Mouse (Mus musculus) heart, postnatal 25 days (tissue): ENCODE measurements around the gene Ccdc106. TPM values are rescaled to one million over a fixed set of nuclear protein-coding genes. Genes with fewer than 3 reads are reported as not detected.
"Not testable (repeated sequence)": the region's sequence is repeated elsewhere in the genome, so short reads cannot be mapped to it uniquely, and the experiment has no call there.

ENCODE experiments used
- DNase-seq: peaks from one replicate; pipeline ENCODE4 v3.0.0; 2022; ENCODE audit warnings: low spot score
- intact Hi-C: fragments of 180-260 bp; cut with DNase I; formaldehyde crosslinking; loops from one replicate; pipeline ENCODE4 v1.15.1; 2025
- total RNA-seq, 2 experiments: library from RNA; stranded (reverse); gene quantifications; 2 replicates each; pipeline ENCODE4 v1.2.3; 2021

Gene Ccdc106
- under 1 TPM; 0.28 to 0.31 TPM for total RNA-seq

DNA sequence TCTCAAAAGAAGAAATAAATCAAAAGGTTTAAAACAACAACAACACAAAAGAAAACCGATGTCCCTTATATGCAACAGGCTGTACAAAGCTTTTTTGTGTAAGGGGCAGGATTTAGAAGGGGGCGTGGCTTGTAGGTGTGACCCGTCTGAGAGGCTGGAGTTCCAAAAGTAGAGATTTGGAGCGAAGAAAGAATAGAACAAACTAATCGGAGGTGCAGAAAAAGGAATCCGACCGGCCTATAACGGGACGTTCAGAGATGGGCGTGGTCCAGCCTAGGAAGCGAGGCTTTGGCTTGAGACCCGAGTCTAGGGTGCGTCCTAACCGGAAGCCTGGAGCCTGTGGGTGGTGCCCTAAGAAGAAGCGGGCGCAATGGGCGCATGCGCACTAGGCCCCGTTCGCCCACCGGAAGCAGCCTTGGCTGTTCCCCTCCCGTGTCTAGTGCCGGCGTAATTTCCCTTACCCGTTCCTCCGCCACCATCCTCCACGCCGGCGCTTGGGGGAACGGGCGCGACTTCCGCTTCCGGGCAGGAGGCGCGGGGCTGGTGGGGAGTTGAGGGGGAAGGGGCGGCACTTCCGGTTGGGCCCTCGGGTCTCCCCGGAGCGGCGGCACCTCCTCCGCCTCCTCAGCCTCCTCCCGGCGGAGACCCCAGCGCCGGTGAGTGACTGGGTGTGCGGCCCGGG, at the start of gene Ccdc106, which contains the start of gene Zfp865:
Gene Ccdc106 (plus strand): TSS at position 554 of the 682 bp plus-strand sequence.
Gene Zfp865 (plus strand): TSS at position 377 of the 682 bp plus-strand sequence.
- intact Hi-C loops: loop anchor here (2.0 kb wide), 1 partner anchor 35 kb away; no protein-coding TSS in a partner anchor
- peak; percentile 100 for DNase-seq

DNA sequence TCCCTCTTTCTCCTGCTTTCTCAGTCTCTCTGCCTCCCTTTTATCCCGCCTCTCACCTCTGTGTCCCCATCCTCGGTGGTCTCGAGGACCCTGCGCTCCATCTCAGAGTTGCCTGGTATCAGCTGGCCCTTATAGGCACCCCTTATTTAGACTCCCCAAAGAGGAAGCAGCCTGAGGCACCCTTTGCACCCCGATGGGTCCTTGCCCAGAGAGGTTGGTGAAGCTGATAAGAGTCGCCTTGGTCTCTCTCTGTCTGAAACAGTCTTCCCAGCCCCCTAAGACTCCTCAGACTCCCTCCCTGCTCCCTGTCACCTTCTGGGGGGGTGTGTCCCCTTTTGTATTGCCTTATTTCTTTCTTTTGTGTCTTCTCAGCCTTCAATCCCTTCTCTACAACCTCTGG, 49.3 kb upstream of the Ccdc106 start, which contains the start of gene Sbk3:
Gene Sbk3 (minus strand): TSS at position 101 of the 400 bp plus-strand sequence.
- intact Hi-C loops: no loop called here
- no peak for DNase-seq

DNA sequence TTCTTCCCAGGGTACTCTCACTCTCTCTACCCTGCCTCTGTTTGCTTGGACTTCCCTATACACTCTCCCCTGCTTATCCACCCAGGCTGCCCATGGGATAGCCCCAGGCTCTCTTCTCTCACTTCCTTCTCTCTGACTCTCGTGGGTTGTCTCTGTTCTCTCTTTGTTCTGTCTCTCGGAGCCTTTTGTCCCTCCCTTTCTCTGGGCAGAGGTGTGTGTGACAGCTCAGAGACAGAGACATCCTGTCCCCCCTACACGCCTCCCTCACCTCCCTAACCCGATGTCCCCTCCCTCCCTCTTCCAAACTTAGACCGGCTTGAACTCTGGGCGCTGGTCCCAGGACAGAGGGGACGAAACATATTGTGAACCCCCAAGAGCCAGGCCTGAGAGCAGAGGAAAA, 48.6 kb upstream of the Ccdc106 start:
- intact Hi-C loops: no loop called here
- DNase-seq: no peak

DNA sequence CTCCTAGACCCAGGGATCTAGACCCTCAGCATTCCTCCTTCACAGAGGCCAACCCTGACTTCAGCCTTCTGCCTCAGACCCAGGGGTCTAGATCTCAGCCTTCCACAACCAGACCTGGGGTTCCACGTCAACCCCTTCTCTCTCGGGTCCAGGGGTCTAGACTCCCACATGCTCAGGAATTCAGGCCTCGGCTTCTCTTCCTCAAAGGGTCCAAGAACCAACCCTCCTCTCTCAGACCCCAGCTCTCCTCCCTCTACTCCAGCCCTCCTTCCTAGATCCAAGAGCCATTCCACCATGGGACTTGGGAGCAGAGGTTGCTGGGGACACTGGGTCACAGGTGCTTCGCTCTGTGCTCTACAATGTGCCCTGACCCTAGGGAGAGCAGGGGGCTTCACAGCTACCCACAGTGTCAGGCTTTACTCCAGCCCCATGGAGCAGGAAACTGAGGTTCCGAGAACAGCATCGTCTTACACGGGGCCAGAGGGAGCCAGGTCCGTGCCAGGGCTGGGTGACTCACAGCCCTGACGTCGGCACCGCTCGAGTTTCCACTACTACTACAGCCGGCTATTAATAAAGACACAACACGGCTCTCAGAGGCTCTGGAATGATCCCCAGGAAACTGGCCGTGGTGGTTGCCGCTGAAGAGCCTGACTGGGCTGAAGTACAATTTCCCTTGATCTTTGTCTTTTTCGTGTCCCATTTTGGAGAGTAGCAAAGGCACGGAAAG, 47.9 kb upstream of the Ccdc106 start:
- intact Hi-C loops: no loop called here
- DNase-seq: peak; percentile 70

DNA sequence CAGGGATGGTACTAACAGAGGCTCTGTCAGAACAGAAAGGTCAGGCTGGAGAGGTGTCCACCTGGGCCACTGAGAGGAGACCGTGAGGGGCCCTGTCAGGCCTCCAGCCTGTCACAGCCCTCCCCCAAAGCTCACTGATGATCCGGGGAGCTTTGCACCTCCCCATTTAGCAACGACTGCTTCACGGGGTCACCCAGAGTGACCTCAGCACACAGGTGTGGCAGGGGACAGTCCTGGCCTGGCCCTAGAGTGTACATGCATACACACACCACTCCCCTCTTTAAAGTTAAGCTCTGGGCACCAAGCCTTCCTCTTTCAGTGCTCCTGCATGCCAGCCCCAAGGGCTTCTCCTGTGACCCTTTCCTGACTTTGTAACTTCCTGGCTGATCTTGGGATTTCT, 44.9 kb upstream of the Ccdc106 start:
- DNase-seq: no peak
- intact Hi-C loops: no loop called here

DNA sequence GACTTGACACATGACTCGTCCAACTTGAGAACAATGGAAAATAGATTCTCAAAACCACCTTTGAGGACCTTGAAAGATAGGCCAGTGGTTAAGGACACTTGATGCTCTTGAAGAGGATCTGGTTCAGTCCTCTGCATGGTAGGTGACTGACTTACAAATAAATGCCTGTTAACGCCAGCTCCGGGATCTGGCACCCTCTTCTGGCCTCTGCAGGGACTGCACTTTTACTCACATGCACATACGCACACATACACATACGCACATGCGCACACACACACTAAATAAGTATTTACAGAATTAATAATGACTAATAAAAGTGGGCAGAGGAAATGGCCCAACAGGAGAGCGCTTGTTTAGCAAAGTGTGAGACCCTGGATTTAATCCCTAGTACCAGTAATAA, 43.5 kb upstream of the Ccdc106 start:
- no peak for DNase-seq
- intact Hi-C loops: no loop called here

DNA sequence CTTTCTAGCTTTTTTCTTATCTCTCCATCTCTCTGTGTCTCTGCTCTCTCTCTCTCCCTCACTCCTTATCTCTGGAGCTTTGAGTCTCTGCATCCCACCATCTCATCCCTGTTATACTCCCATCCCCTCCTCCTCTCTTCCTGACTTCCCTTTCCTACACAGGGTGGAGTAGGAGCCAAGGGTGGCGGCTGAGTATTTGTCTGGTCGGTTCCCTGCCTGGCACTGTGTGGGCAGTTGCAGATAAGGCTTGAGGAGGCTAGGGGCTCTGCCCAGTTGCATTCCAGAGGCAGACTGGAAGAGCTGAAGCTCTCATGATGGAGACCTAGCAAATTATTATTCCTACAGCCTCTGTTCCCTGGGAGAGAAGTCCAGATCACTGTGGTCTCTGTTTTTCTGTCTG, 32.1 kb upstream of the Ccdc106 start:
- intact Hi-C loops: no loop called here
- no peak for DNase-seq

DNA sequence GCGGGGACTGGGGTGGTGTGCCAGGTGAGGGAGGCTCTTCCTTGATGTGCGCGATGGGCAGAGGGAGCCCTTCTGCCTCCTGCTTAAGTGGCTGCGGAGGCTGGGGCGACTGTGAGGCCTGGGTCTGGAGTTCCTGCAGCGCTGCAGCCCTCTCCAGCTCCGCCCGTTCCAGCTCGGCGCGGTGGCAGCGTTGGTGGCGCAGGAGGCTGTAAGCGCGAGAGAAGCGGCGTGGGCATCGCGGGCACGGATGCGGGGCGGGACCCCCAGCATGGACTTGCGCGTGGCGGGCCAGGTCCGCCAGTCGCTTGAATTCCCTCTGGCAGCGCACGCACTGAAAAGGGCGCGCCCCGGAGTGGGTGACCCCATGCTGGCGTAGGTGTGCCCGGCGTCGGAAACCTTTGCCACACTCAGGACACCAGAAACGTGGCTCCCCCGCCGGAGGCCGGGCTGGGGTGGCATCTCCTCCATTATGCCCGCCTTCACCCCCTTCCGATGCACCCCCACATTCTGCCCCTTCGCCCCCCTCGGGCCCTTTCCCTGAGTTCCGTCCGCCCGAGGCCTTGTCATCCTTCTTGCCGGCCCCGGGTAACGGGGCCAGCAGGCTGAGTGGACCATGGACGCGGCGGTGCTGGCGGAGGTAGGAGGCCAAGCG, 26.9 kb upstream of the Ccdc106 start:
- intact Hi-C loops: no loop called here
- no peak for DNase-seq

DNA sequence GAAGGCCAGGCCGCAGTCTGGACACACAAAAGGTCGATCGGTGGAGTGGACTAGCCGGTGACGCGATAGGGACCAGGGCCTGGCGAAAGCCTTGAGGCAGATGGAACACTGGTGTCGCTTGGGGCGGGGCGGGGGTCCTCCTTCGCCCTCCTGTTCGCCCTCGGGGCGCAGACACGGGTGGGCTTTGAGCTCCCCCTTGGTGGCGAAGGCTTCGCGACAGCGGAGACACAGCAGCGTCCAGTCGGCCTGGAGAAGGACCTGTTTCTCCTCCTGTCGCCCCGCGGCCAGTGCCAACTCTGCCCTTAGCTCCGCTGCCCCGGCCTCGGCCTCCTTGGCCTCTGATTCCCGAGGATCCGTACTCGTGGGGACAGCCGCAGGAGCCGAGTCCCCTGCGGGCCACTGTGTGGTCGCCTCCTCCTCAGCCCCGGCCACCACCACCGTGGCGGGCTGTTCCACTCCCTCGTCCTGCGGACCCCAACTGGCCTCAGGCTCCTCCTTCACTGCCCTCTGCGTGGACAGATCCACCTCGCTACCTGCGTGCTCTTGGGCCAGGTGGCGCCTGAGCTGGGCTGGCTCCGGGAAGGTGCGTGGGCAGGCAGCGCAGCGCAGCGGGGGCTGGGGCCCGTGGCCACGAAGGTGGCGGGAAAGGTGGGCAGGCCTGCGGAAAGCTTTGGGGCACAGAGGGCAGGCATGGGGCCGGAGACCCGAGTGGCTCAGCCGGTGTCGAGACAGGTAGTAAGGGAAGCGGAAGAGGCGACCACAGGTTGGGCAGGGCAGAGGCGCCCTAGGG, 26.2 kb upstream of the Ccdc106 start:
- intact Hi-C loops: no loop called here
- no peak for DNase-seq

DNA sequence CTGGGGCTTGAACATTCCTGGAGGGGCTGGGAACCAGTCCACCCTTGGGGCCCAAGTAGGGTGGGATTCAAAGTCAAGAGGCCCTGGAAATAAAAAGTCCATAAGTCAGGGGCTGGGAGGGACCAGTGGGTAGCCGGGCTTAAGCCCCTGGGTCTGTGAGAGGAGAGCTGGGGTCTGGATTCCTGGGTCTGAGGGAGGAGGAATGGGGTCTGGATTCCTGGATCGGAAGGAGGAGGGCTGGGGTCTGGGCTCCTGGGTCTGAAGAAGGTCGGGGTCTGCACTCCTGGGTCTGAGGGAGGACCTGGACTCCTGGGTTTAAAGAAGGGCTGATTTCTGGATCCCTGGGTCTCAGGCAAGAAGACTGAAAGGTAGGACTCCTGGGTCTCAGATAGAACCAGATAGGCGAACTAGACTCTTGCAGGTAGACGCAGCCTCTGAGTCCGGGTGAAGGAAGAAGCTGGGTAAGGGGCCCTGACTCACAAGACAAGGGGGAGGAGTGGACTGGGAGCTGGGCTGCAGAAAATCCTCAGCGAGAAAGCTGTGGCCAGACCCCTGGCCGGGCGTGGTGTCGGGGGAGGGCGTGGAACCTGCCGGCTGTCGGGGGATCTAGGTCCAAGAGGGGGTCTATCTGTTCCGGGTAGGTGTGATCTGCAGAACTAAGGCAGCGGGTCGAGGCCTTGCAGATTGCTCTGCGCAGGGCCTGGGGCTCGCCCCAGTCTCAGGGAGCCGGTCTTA, 24.9 kb upstream of the Ccdc106 start:
- intact Hi-C loops: loop anchor here (2.0 kb wide), 1 partner anchor 55 kb away; the partner anchor contains the start of gene Zfp580
- no peak for DNase-seq

DNA sequence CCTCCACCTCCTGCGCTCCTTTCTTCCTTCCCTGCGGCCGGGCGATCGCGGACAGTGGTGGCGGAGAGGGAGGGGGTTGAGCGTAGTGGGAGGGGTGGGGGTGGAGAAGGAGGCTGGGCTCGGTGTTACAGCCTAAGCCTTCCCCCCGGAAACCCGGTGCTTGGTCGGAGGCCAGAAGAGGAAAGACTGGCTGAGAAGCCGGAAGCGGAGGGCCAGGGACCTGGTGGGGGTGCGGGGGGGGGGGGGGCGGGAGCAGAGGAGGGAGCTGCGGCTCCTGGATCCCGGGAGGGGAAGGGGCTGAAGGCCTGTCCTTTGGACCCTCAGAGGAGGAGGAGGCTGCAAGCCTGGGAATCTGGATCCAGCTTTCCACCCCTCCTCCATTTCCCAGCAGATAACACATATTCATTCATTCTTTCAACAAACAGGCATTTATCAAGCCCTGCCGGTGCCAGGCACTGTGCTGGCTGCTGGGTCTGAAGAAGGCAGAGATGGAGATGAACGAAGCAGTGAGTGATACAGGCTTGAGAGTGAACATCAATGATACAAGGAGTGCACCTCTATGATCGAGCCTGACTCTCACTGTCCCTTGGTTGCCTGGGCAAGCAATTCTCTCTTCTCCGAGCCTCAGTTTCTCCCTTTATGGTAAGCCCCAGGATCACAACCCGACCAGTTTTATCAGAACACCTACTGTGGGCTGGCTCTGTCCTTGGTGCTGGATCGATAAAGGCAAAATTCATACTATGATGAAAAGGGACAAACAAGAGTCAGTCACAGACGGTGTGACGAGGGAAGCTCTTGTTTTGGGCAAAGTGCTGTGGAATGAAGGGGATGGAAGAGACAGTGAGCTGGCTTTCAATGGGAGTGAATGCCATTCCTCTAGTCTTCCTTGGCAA, 24.1 kb upstream of the Ccdc106 start, which contains the start of gene Zfp579:
Gene Zfp579 (minus strand): TSS at position 156 of the 893 bp plus-strand sequence.
- intact Hi-C loops: loop anchor here (2.0 kb wide), 1 partner anchor 55 kb away; the partner anchor contains the start of gene Zfp580

DNA sequence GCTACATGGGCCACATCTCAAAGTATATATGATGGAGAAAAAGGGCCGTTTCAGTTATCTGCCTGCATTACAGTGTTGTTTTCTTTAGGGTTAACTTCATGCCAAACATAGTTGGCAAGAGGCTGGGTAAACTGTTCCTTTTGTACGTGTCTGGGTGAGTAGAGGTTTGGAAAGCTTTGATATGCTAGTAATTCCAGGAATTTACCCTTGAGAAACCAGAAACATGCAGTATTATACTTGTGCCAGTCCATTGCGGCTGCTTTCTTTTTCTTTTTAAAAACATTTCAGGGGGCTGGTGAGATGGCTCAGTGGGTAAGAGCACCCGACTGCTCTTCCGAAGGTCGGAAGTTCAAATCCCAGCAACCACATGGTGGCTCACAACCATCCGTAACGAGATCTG, 23.4 kb upstream of the Ccdc106 start:
- intact Hi-C loops: loop anchor here (2.0 kb wide), 1 partner anchor 54 kb away; the partner anchor contains the start of gene Zfp580
- DNase-seq: no peak

More for the DNA sequence above, 24.1 kb upstream of the Ccdc106 start, which contains the start of gene Zfp579:
- DNase-seq: peak; percentile 81

DNA sequence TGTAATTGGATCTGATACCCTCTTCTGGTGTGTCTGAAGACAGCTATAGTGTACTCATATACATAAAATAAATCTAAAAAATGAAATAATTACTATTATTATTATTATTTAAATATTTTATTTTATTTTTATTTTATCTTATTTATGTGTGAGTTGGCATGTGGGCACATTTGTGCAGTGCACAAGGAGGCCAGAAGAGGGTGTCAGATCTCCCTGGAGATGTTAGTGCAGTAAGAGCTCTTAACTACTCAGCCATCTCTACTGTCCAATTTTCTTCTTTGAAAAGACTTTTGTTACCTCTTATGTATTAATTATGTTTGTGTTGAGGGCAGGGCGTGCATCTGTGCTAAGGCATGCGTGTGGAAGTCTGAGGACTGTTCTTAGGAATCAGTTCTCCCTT, 20.5 kb upstream of the Ccdc106 start:
- intact Hi-C loops: no loop called here
- no peak for DNase-seq

DNA sequence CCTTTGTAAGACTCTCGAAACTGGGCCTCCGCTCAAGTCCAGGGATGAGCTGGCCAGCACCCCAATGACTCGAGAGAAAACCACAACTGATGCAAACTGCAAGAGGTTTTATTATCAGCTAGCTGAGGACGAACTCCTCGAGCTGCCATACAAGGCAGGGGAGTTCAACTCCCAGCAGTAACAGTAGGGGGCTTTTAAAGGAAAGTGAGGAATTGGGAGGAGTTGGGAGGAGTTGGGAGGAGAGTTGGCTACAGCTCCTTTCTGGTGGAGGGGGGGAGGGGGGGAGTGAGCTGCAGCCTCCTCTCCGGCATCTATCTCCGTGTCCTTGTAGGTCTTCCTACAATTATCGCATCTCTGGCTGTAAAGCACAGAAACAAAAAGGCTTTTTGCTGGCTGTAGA, 17.5 kb upstream of the Ccdc106 start:
- DNase-seq, intact Hi-C loops: not testable (repeated sequence)

DNA sequence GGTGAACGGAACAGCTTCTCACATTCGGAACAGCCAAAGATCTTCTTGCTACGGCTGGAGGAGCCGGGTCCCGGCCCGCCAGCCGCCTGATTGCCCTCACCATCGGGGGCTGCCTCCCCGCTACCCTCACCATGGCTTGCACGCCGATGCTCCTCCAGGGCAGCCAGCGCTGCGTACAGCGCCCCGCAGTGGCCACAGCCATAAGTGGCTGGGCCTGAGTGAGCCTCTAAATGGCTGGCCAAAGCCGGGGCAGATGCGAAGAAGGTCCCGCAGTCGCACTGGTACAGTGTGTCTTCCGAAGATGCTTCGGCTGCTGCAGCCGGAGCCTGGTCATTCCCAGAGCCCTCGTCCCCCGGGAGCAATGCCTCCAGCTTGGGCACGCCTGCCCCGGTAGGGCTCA, 12.1 kb upstream of the Ccdc106 start:
- DNase-seq: no peak
- intact Hi-C loops: no loop called here

DNA sequence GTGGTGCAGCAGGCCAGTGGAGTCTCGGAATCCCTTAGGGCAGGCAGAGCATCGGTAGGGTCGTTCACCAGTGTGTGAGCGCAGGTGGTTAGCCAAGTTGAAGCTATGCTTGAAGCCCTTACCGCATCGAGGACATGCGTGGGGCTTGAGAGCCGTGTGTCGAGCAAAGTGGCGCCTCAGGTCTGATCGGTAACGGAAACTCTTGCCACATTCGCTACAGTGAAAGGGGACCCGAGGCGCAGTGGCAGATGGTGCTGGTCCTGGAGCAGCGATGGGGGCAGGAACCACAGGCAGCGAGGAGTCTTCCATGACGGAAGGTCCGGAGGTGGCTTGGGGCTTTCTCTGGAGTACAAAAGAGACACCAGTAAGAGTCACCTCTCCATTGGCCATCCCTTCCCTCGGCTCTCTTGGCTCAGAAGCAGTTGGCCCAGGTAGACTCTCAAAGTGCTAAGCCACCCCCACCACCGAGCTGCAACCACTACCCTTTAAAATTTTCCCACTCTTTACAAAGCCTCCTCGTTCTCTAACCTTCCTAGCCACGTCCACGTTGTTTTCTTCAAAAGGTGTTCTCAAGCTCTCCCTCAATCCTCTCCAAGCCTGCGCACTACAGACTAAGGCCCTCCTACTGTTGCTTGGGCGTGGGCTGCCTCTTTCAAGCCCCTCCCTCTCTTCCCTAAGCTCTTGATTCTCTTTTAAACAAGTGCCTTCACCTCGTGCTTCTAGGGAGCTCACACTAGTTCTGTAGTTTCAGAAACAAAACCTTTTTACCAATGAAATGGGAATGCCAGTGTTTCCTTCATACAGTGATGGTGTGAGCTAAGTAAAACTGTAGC, 7.5 kb upstream of the Ccdc106 start:
- DNase-seq: no peak
- intact Hi-C loops: loop anchor here (5.0 kb wide), 3 partner anchors 39 to 196 kb away; partner anchors contain the start of gene Zfp580
